Mouse (Mus musculus) c-Kit-negative CD71-positive TER-119-positive erythroid progenitor cells, embryonic 14.5 days (primary cell): ENCODE results near the gene Gm28053.
"Not testable (repeated sequence)": the region's sequence is repeated elsewhere in the genome, so short reads cannot be mapped to it uniquely, and the experiment has no call there.

Experiments used
- DNase-seq: peaks from one replicate; pipeline ENCODE4 v3.0.0-alpha.2; 2013; ENCODE audit warnings: low read depth, low spot score

The Gm28053 gene

GRCm38 (mm10) chr6:48718455-48718854 lies at the start of gene Gm28053, which contains the start of gene Gimap7:
Gene Gm28053 (plus strand): TSS chr6:48718607.
Gene Gimap7 (plus strand): TSS chr6:48718621.
- no peak for DNase-seq

GRCm38 (mm10) chr6:48669446-48669969 lies 48.9 kb upstream of the Gm28053 start:
- DNase-seq, result no peak

- no peak for DNase-seq
These were observed 43.9 kb upstream of the Gm28053 start for GRCm38 (mm10) chr6:48674291-48675058.

- no peak for DNase-seq
These were observed 42.9 kb upstream of the Gm28053 start for GRCm38 (mm10) chr6:48675400-48675930.

GRCm38 (mm10) chr6:48675931-48676859 lies 42.2 kb upstream of the Gm28053 start, which contains the start of gene Gimap9:
Gene Gimap9 (plus strand): TSS chr6:48676129.
- no peak for DNase-seq

- no peak for DNase-seq
These were observed 41.5 kb upstream of the Gm28053 start for GRCm38 (mm10) chr6:48676860-48677415.

- DNase-seq, result no peak
These were observed 40.7 kb upstream of the Gm28053 start for GRCm38 (mm10) chr6:48677492-48678345.

GRCm38 (mm10) chr6:48678391-48678790 lies 40.0 kb upstream of the Gm28053 start:
- no peak for DNase-seq

- DNase-seq, result no peak
These were observed 38.7 kb upstream of the Gm28053 start for GRCm38 (mm10) chr6:48679701-48680100.

GRCm38 (mm10) chr6:48680421-48680820 lies 38.0 kb upstream of the Gm28053 start:
- no peak for DNase-seq

- no peak for DNase-seq
These were observed 36.8 kb upstream of the Gm28053 start for GRCm38 (mm10) chr6:48681472-48682090.

- no peak for DNase-seq
These were observed 36.1 kb upstream of the Gm28053 start for GRCm38 (mm10) chr6:48682271-48682670.

GRCm38 (mm10) chr6:48683263-48683821 lies 35.1 kb upstream of the Gm28053 start:
- not testable (repeated sequence) for DNase-seq

- no peak for DNase-seq
These were observed 34.1 kb upstream of the Gm28053 start, which contains the start of gene Gimap4 for GRCm38 (mm10) chr6:48684319-48684718. Gene Gimap4 (plus strand): TSS chr6:48684549.

GRCm38 (mm10) chr6:48684806-48685205 lies 33.6 kb upstream of the Gm28053 start:
- no peak for DNase-seq

- DNase-seq, result no peak
These were observed 33.2 kb upstream of the Gm28053 start for GRCm38 (mm10) chr6:48685251-48685650.

GRCm38 (mm10) chr6:48685694-48686665 lies 32.4 kb upstream of the Gm28053 start:
- no peak for DNase-seq

- no peak for DNase-seq
These were observed 31.3 kb upstream of the Gm28053 start for GRCm38 (mm10) chr6:48687077-48687476.
